Mouse (Mus musculus): ENCODE results near the gene Ano10. TPM values are rescaled to one million over a fixed set of nuclear protein-coding genes. Genes with fewer than 3 reads are reported as not detected.

Ano10 gene
- total and polyA plus RNA-seq, 3 experiments: 3.2 to 26.8 (median 8.3) TPM

GRCm38 (mm10) chr9:122247430-122248027 lies 46.7 kb downstream of the Ano10 start:
- Histone ChIP-seq H3K27me3 (ENCODE audit: insufficient read depth, low read length) (peaks cover 12% of the 10 kb centered on the region; the same call in 1 of the 2 replicates), H3K4me1 (ENCODE audit: insufficient read depth, low read depth, low read length) (peaks cover 18% of the 10 kb centered on the region), H3K36me3 (replicated peaks) (peaks cover 13% of the 10 kb centered on the region), H3K9me3 (replicated peaks) (no peaks in the 10 kb centered on the region), H3K4me3 (ENCODE audit: low read depth, low read length) (no peak overlapping the region)
- peak; percentile 69 for DNase-seq (ENCODE audit: low spot score)
- no peak for TF ChIP-seq POLR2AphosphoS5 (IDR thresholded peaks at IDR 0.05; ENCODE audit: insufficient replicate concordance, low read depth, low read length)
- no peak for TF ChIP-seq TAL1 (conservative IDR thresholded peaks at IDR 0.05; ENCODE audit: low read depth, low read length)
- no peak for TF ChIP-seq GATA1 (IDR thresholded peaks at IDR 0.05; ENCODE audit: borderline replicate concordance, low read length)
- TF ChIP-seq CTCF (IDR thresholded peaks at IDR 0.05; ENCODE audit: low read depth, low read length): peak; percentile 87
- no peak for TF ChIP-seq GATA2 (IDR thresholded peaks at IDR 0.05; ENCODE audit: borderline replicate concordance, low read depth, low read length)
- ATAC-seq (ENCODE audit: extremely low read depth, insufficient number of reproducible peaks, low FRiP score, poor library complexity, severe bottlenecking): no peak

- no peak for ATAC-seq (ENCODE audit: extremely low read depth, insufficient number of reproducible peaks, low FRiP score, poor library complexity, severe bottlenecking)
- TF ChIP-seq GATA1 (IDR thresholded peaks at IDR 0.05; ENCODE audit: borderline replicate concordance, low read length): no peak
- no peak for TF ChIP-seq TAL1 (conservative IDR thresholded peaks at IDR 0.05; ENCODE audit: low read depth, low read length)
- TF ChIP-seq GATA2 (IDR thresholded peaks at IDR 0.05; ENCODE audit: borderline replicate concordance, low read depth, low read length): no peak
- no peak for TF ChIP-seq POLR2AphosphoS5 (IDR thresholded peaks at IDR 0.05; ENCODE audit: insufficient replicate concordance, low read depth, low read length)
- no peak for TF ChIP-seq CTCF (IDR thresholded peaks at IDR 0.05; ENCODE audit: low read depth, low read length)
These were observed 48.3 kb downstream of the Ano10 start for GRCm38 (mm10) chr9:122245879-122246278.

GRCm38 (mm10) chr9:122245471-122245870 lies 48.8 kb downstream of the Ano10 start:
- Histone ChIP-seq H3K9me3 (replicated peaks) (no peaks in the 10 kb centered on the region), H3K4me1 (ENCODE audit: insufficient read depth, low read depth, low read length) (peaks cover 13% of the 10 kb centered on the region), H3K4me3 (ENCODE audit: low read depth, low read length) (no peak overlapping the region), H3K27me3 (ENCODE audit: insufficient read depth, low read length) (peaks cover 17% of the 10 kb centered on the region), H3K36me3 (replicated peaks) (peaks cover 2% of the 10 kb centered on the region)
- ATAC-seq (ENCODE audit: extremely low read depth, insufficient number of reproducible peaks, low FRiP score, poor library complexity, severe bottlenecking) (no peak), DNase-seq (ENCODE audit: low spot score) (no peak)
- TF ChIP-seq GATA2 (IDR thresholded peaks at IDR 0.05; ENCODE audit: borderline replicate concordance, low read depth, low read length) (no peak), GATA1 (IDR thresholded peaks at IDR 0.05; ENCODE audit: borderline replicate concordance, low read length) (no peak), CTCF (IDR thresholded peaks at IDR 0.05; ENCODE audit: low read depth, low read length) (no peak)

More at GRCm38 (mm10) chr9:122245879-122246278, 48.3 kb downstream of the Ano10 start:
- H3K4me3 ChIP-seq (ENCODE audit: low read depth, low read length): no peak overlapping the region
- H3K27me3 ChIP-seq (ENCODE audit: insufficient read depth, low read length): peaks cover 17% of the 10 kb centered on the region
- H3K9me3 ChIP-seq (replicated peaks): no peaks in the 10 kb centered on the region
- H3K36me3 ChIP-seq (replicated peaks): peaks cover 5% of the 10 kb centered on the region
- no peak for DNase-seq (ENCODE audit: low spot score)
- H3K4me1 ChIP-seq (ENCODE audit: insufficient read depth, low read depth, low read length): peaks cover 13% of the 10 kb centered on the region

- peaks cover 13% of the 10 kb centered on the region for H3K4me1 ChIP-seq (ENCODE audit: insufficient read depth, low read depth, low read length)
- ATAC-seq (ENCODE audit: extremely low read depth, insufficient number of reproducible peaks, low FRiP score, poor library complexity, severe bottlenecking): no peak
- H3K36me3 ChIP-seq (replicated peaks): no peaks in the 10 kb centered on the region
- H3K27me3 ChIP-seq (ENCODE audit: insufficient read depth, low read length): peaks cover 17% of the 10 kb centered on the region
- no peak for DNase-seq (ENCODE audit: low spot score)
- TF ChIP-seq GATA1 (IDR thresholded peaks at IDR 0.05; ENCODE audit: borderline replicate concordance, low read length) (no peak), TAL1 (conservative IDR thresholded peaks at IDR 0.05; ENCODE audit: low read depth, low read length) (no peak), GATA2 (IDR thresholded peaks at IDR 0.05; ENCODE audit: borderline replicate concordance, low read depth, low read length) (no peak), CTCF (IDR thresholded peaks at IDR 0.05; ENCODE audit: low read depth, low read length) (no peak), POLR2AphosphoS5 (IDR thresholded peaks at IDR 0.05; ENCODE audit: insufficient replicate concordance, low read depth, low read length) (no peak)
- H3K9me3 ChIP-seq (replicated peaks): no peaks in the 10 kb centered on the region
- no peak overlapping the region for H3K4me3 ChIP-seq (ENCODE audit: low read depth, low read length)
These were observed 49.4 kb downstream of the Ano10 start for GRCm38 (mm10) chr9:122244800-122245165.

GRCm38 (mm10) chr9:122244080-122244799 lies 50.0 kb downstream of the Ano10 start:
- H3K36me3 ChIP-seq (replicated peaks): no peaks in the 10 kb centered on the region
- H3K27me3 ChIP-seq (ENCODE audit: insufficient read depth, low read length): peaks cover 17% of the 10 kb centered on the region
- TF ChIP-seq TAL1 (conservative IDR thresholded peaks at IDR 0.05; ENCODE audit: low read depth, low read length) (no peak), POLR2AphosphoS5 (IDR thresholded peaks at IDR 0.05; ENCODE audit: insufficient replicate concordance, low read depth, low read length) (no peak), GATA2 (IDR thresholded peaks at IDR 0.05; ENCODE audit: borderline replicate concordance, low read depth, low read length) (no peak), CTCF (IDR thresholded peaks at IDR 0.05; ENCODE audit: low read depth, low read length) (peak; percentile 39), GATA1 (IDR thresholded peaks at IDR 0.05; ENCODE audit: borderline replicate concordance, low read length) (no peak)
- H3K4me1 ChIP-seq (ENCODE audit: insufficient read depth, low read depth, low read length): peaks cover 13% of the 10 kb centered on the region
- no peaks in the 10 kb centered on the region for H3K9me3 ChIP-seq (replicated peaks)
- no peak overlapping the region for H3K4me3 ChIP-seq (ENCODE audit: low read depth, low read length)
- ATAC-seq (ENCODE audit: extremely low read depth, insufficient number of reproducible peaks, low FRiP score, poor library complexity, severe bottlenecking) (no peak), DNase-seq (ENCODE audit: low spot score) (peak; percentile 33)

GRCm38 (mm10) chr9:122243297-122243696 lies 50.9 kb downstream of the Ano10 start:
- DNase-seq (ENCODE audit: low spot score): no peak
- no peaks in the 10 kb centered on the region for H3K9me3 ChIP-seq (replicated peaks)
- H3K4me3 ChIP-seq (ENCODE audit: low read depth, low read length): no peak overlapping the region
- H3K4me1 ChIP-seq (ENCODE audit: insufficient read depth, low read depth, low read length): peaks cover 12% of the 10 kb centered on the region
- TF ChIP-seq CTCF (IDR thresholded peaks at IDR 0.05; ENCODE audit: low read depth, low read length) (no peak), GATA2 (IDR thresholded peaks at IDR 0.05; ENCODE audit: borderline replicate concordance, low read depth, low read length) (no peak), TAL1 (conservative IDR thresholded peaks at IDR 0.05; ENCODE audit: low read depth, low read length) (no peak), GATA1 (IDR thresholded peaks at IDR 0.05; ENCODE audit: borderline replicate concordance, low read length) (no peak), POLR2AphosphoS5 (IDR thresholded peaks at IDR 0.05; ENCODE audit: insufficient replicate concordance, low read depth, low read length) (no peak)
- H3K27me3 ChIP-seq (ENCODE audit: insufficient read depth, low read length): peaks cover 17% of the 10 kb centered on the region
- H3K36me3 ChIP-seq (replicated peaks): no peaks in the 10 kb centered on the region
- ATAC-seq (ENCODE audit: extremely low read depth, insufficient number of reproducible peaks, low FRiP score, poor library complexity, severe bottlenecking): no peak

Data from G1E (cell line).